Mouse (Mus musculus) embryonic facial prominence, embryonic 14.5 days (tissue): ENCODE measurements at regions not wholly inside any gene's neighbourhood (a gene's known extent, or its start where the extent isn't known, plus 50 kb on each side); places are given as distances from the start of the nearest gene placed in this dataset.

ENCODE experiments used
- ATAC-seq: fragments of 200-750 bp; cut with Nextera tagmentation; 2 replicates; pipeline ENCODE4 v1.8.0; 2017; ENCODE audit warnings: low read depth, moderate number of reproducible peaks, moderate TSS enrichment
- DNase-seq: peaks from one replicate; pipeline ENCODE4 v3.0.0-alpha.2; 2015; ENCODE audit warnings: low spot score
- H3K27ac ChIP-seq: fragments of 300-500 bp; sonication (generic); replicated peaks from 2 replicates; pipeline ENCODE4 v1.5.1; 2014; ENCODE audit warnings: low read depth, mild to moderate bottlenecking, low read length, moderate library complexity
- H3K27me3 ChIP-seq: fragments of 300-500 bp; sonication (generic); replicated peaks from 2 replicates; pipeline ENCODE4 v1.6.1; 2014; ENCODE audit warnings: low read length; ENCODE audit not compliant: control insufficient read depth, insufficient read depth
- H3K36me3 ChIP-seq: fragments of 300-500 bp; sonication (generic); 2 replicates; pipeline ENCODE4 v1.6.1; 2014; ENCODE audit warnings: low read length, mixed read lengths; ENCODE audit not compliant: control insufficient read depth, insufficient read depth
- H3K4me1 ChIP-seq: fragments of 300-500 bp; sonication (generic); 2 replicates; pipeline ENCODE4 v1.6.1; 2014; ENCODE audit warnings: antibody characterized with exemption, low read length; ENCODE audit not compliant: control insufficient read depth, insufficient read depth
- H3K4me2 ChIP-seq: fragments of 300-500 bp; sonication (generic); 2 replicates; pipeline ENCODE4 v1.6.1; 2014; ENCODE audit warnings: low read depth, mild to moderate bottlenecking, low read length, moderate library complexity, mixed read lengths
- H3K4me3 ChIP-seq: fragments of 300-500 bp; sonication (generic); 2 replicates; pipeline ENCODE4 v1.5.1; 2014; ENCODE audit warnings: low read depth, mild to moderate bottlenecking, low read length
- H3K9ac ChIP-seq: fragments of 300-500 bp; sonication (generic); 2 replicates; pipeline ENCODE4 v1.6.1; 2014; ENCODE audit warnings: low read depth, mild to moderate bottlenecking, low read length, moderate library complexity, mixed read lengths
- H3K9me3 ChIP-seq: fragments of 300-500 bp; sonication (generic); 2 replicates; pipeline ENCODE4 v1.6.1; 2016; ENCODE audit warnings: low read length; ENCODE audit not compliant: control insufficient read depth
- WGBS: fragments of 180-500 bp; shearing (Covaris S2); extraction: QIAGEN DNeasy Blood & Tissue Kit; methylation state at CpG from one replicate; pipeline ENCODE4 v1.1.7; 2014; 5-methylcytosine and 5-hydroxymethylcytosine counted together

- 71% methylated on average over 2 of the region's 2 CpGs for WGBS
Observed at GRCm38 (mm10) chrX:166933766-166934165, 275.3 kb downstream of the Tmsb4x start.

DNA sequence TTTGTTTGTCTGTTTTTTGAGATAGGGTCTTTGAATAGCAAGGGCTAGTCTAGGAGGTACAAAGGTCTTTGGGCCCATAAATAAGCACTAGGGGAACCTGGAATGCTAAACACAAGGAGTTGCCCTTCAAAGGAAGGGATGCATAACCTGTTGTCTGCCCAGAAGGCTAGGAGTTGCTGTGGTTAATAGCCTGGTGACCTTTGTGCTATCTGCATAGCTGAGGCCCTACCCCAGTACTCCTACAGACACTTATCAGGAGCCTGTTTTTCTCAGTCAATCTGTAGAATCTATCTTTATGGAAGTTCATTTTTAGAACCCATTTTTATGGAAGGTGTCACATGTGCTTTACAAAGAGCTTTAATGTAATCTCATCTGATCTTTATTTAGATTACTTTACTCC, 276.6 kb downstream of the Tmsb4x start:
- Histone ChIP-seq H3K9me3 (no peaks in the 10 kb centered on the region), H3K4me2 (no peak overlapping the region), H3K4me3 (no peak overlapping the region), H3K27me3 (peaks cover 11% of the 10 kb centered on the region), H3K27ac (no peak overlapping the region), H3K9ac (no peak overlapping the region), H3K36me3 (no peaks in the 10 kb centered on the region), H3K4me1 (no peaks in the 10 kb centered on the region)
- DNase-seq: no peak
- no peak for ATAC-seq

More at GRCm38 (mm10) chrX:166933766-166934165, 275.3 kb downstream of the Tmsb4x start:
- Histone ChIP-seq H3K4me2 (no peak overlapping the region), H3K36me3 (no peaks in the 10 kb centered on the region), H3K27me3 (peaks cover 14% of the 10 kb centered on the region), H3K4me3 (no peak overlapping the region), H3K9ac (no peak overlapping the region), H3K4me1 (no peaks in the 10 kb centered on the region), H3K9me3 (no peaks in the 10 kb centered on the region), H3K27ac (no peak overlapping the region)
- DNase-seq: peak; percentile 30
- ATAC-seq: no peak

DNA sequence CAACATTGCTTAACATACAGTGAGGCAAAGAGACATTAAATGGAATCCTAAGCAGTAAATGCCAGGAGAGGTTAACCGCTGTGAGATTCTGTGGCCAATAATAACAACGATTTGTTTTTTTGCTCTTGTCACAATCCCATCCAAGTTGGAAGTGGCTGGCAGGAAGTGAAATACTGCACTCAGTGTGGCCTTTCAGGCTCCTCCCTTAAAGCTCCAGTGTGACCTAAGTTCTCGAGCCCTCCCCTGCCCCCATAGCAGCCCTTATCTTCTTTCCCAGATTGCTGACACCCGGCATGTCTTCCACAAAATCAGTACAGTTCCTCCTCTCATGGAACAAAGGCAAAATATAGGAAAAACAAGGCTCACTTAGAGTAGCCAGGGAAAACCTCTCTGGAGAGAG, 278.1 kb downstream of the Tmsb4x start:
- no peak overlapping the region for H3K27ac ChIP-seq
- no peaks in the 10 kb centered on the region for H3K36me3 ChIP-seq
- H3K9ac ChIP-seq: no peak overlapping the region
- ATAC-seq (no peak), DNase-seq (no peak)
- H3K4me2 ChIP-seq: no peak overlapping the region
- peaks cover 8% of the 10 kb centered on the region for H3K27me3 ChIP-seq
- WGBS: 47% methylated on average over 4 of the region's 4 CpGs
- H3K4me3 ChIP-seq: no peak overlapping the region
- H3K9me3 ChIP-seq: no peaks in the 10 kb centered on the region
- no peaks in the 10 kb centered on the region for H3K4me1 ChIP-seq

GRCm38 (mm10) chrX:166929716-166930420, 279.2 kb downstream of the Tmsb4x start:
- Histone ChIP-seq H3K9me3 (no peaks in the 10 kb centered on the region), H3K27ac (no peak overlapping the region), H3K36me3 (no peaks in the 10 kb centered on the region), H3K4me2 (no peak overlapping the region), H3K4me1 (no peaks in the 10 kb centered on the region), H3K4me3 (no peak overlapping the region), H3K9ac (no peak overlapping the region), H3K27me3 (peaks cover 4% of the 10 kb centered on the region)
- no peak for ATAC-seq
- no peak for DNase-seq
- 47% methylated on average over 6 of the region's 6 CpGs for WGBS

- Histone ChIP-seq H3K4me3 (no peak overlapping the region), H3K4me2 (no peak overlapping the region), H3K27ac (no peak overlapping the region), H3K4me1 (no peaks in the 10 kb centered on the region), H3K9ac (no peak overlapping the region), H3K36me3 (no peaks in the 10 kb centered on the region), H3K27me3 (peaks cover 9% of the 10 kb centered on the region), H3K9me3 (no peaks in the 10 kb centered on the region)
- WGBS: 62% methylated on average over 2 of the region's 2 CpGs
- no peak for ATAC-seq
- DNase-seq: peak; percentile 4
Observed at GRCm38 (mm10) chrX:166915356-166915953, 293.7 kb downstream of the Tmsb4x start.

- peaks cover 13% of the 10 kb centered on the region for H3K27me3 ChIP-seq
- DNase-seq (no peak), ATAC-seq (no peak)
- no peak overlapping the region for H3K4me2 ChIP-seq
- WGBS: 70% methylated on average over 6 of the region's 6 CpGs
- H3K36me3 ChIP-seq: no peaks in the 10 kb centered on the region
- H3K4me1 ChIP-seq: no peaks in the 10 kb centered on the region
- no peak overlapping the region for H3K9ac ChIP-seq
- no peaks in the 10 kb centered on the region for H3K9me3 ChIP-seq
- H3K4me3 ChIP-seq: no peak overlapping the region
- no peak overlapping the region for H3K27ac ChIP-seq
Observed at GRCm38 (mm10) chrX:166906602-166907001, 302.5 kb downstream of the Tmsb4x start.

DNA sequence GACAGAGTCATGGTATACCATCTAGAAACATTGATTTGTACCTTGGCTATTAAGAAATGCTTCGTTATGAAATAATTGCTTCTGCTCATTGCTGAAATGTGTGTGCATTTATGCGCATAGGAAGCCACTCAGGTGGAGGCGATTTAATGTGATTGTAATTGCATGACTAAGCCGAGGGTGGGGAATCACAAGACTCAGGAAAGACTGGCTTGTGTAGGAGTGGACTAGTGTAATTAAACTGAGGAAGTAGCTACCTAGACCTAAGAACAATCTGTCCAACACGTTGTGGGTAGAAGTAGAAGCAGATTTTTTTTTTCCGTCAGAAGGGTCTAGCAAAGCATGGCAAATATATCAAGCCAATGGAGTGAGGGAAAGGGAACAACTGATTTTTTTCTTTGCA, 308.4 kb downstream of the Tmsb4x start:
- H3K9ac ChIP-seq: no peak overlapping the region
- ATAC-seq (no peak), DNase-seq (no peak)
- H3K9me3 ChIP-seq: no peaks in the 10 kb centered on the region
- peaks cover 7% of the 10 kb centered on the region for H3K27me3 ChIP-seq
- H3K4me3 ChIP-seq: no peak overlapping the region
- H3K4me2 ChIP-seq: no peak overlapping the region
- no peak overlapping the region for H3K27ac ChIP-seq
- WGBS: 75% methylated on average over 6 of the region's 6 CpGs
- H3K36me3 ChIP-seq: no peaks in the 10 kb centered on the region
- no peaks in the 10 kb centered on the region for H3K4me1 ChIP-seq

- peaks cover 5% of the 10 kb centered on the region for H3K27me3 ChIP-seq
- H3K9ac ChIP-seq: no peak overlapping the region
- H3K4me1 ChIP-seq: no peaks in the 10 kb centered on the region
- H3K4me3 ChIP-seq: no peak overlapping the region
- ATAC-seq: no peak
- H3K4me2 ChIP-seq: no peak overlapping the region
- no peak for DNase-seq
- H3K36me3 ChIP-seq: no peaks in the 10 kb centered on the region
- WGBS: 63% methylated on average over 2 of the region's 2 CpGs
- no peak overlapping the region for H3K27ac ChIP-seq
- no peaks in the 10 kb centered on the region for H3K9me3 ChIP-seq
Observed at GRCm38 (mm10) chrX:166895199-166895598, 309.7 kb upstream of the Egfl6 start.

DNA sequence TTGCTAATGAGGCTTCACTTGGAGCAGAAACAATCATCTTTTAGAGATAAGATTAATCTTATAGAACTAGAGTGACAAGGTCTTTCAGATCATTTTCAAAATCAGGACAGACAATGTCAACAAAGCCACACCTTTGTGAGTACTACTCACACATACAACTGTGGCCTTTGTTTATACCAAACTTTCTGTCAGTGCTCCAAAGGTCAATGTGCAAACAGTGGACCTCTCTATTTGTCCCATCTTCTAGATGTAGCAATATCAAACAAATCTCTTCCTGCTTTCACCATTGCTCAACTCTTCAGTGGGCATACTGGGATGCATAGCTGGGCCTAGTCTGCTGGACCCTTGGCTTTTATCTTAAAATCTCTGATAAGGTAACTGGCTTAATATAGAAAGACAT, 300.9 kb upstream of the Egfl6 start:
- Histone ChIP-seq H3K4me1 (no peaks in the 10 kb centered on the region), H3K4me3 (no peak overlapping the region), H3K9ac (no peak overlapping the region), H3K4me2 (no peak overlapping the region), H3K27me3 (peaks cover 5% of the 10 kb centered on the region; the same call in 1 of the 2 replicates), H3K36me3 (no peaks in the 10 kb centered on the region), H3K27ac (no peak overlapping the region), H3K9me3 (no peaks in the 10 kb centered on the region)
- ATAC-seq (no peak), DNase-seq (no peak)
